Mouse (Mus musculus): ENCODE data around the gene Prcp. TPM values are rescaled to one million over a fixed set of nuclear protein-coding genes. Genes with fewer than 3 reads are reported as not detected.

Prcp gene
- 7.3 and 8.3 TPM in 2 replicates for polyA plus RNA-seq (2012; rRNA removed)

DNA sequence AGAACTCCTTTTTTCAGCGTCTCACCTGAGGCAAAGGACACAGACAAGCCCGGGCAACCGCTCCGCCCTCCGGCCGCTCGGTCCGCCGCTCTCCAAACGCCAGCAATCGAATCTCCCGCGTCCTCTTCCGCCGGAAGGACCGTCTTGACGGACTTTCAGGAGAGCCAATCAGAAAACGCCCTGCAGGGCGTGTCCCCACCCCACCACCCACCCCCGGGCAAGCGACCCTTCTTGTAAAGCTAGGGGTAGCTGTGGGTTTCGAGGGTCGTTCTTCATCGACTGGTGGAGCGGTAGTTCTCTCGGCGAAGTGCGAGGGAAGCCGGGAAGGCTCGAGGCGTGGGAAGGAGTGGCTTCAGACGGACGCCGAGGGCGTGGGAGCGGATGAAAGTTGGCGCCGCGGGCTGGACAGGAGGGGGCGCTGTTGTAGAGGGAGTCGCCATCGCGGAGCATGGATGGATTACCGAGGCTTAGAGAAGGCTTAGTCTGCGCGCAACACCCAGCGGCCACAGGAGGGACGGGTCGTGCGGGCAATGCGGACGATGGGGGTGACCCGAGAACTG, at the start of gene Prcp, which contains the start of gene Ddias:
TSS of gene Prcp (plus strand) at position 355 of the 560 bp plus-strand sequence.
TSS of gene Ddias (minus strand) at position 132 of the 560 bp plus-strand sequence.

Other genes with a start within 250 kb of the Prcp start
- gene Ankrd42, start 237.3 kb upstream of the Prcp start, polyA plus RNA-seq (2012; rRNA removed): 0.08 and 0.10 TPM in 2 replicates
- 8.2 and 8.9 TPM in 2 replicates for gene Pcf11, start 204.5 kb upstream of the Prcp start, polyA plus RNA-seq (2012; rRNA removed)
- 0.12 and 0.50 TPM in 2 replicates for gene Rab30, start 132.9 kb upstream of the Prcp start, polyA plus RNA-seq (2012; rRNA removed)
- 0.01 TPM in 1 of 2 replicates, not detected in the other for gene Ddias, start 223 bp upstream of the Prcp start, polyA plus RNA-seq (2012; rRNA removed)
- gene Fam181b, start 205.4 kb downstream of the Prcp start, polyA plus RNA-seq (2012; rRNA removed): 0.45 and 0.74 TPM in 2 replicates